Mouse (Mus musculus) spleen, adult 2 months (tissue): ENCODE results near the gene H2-Ab1.

Experiments
- CTCF ChIP-seq: fragments of 200-500 bp; IDR thresholded peaks from 2 replicates; pipeline ENCODE4 v1.5.1; 2011; ENCODE audit warnings: mild to moderate bottlenecking, inconsistent platforms; ENCODE audit not compliant: insufficient read depth, insufficient read length, insufficient replicate concordance; ENCODE audit errors: extremely low read depth
- POLR2A ChIP-seq: fragments of 200-500 bp; IDR thresholded peaks from 2 replicates; pipeline ENCODE4 v1.6.1; 2011; ENCODE audit warnings: low read depth, low read length, inconsistent platforms

DNA sequence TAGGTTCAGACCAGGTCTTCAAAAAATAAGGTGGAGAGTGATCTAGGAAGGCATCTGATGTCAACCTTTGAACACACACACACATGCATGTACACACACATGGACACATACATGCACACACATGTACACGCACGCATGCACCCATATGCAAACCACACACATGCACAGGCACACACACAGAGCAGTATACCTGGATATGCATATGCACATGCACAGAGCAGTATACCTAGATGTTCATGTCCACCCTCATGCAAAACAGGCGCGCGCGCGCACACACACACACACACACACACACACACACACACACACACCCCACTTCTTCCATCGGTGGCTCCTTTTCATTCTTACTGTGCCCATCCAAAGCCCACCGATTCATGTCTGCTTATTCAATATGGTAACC lies 49.6 kb upstream of the H2-Ab1 start:
- TF ChIP-seq POLR2A: no peak
- TF ChIP-seq CTCF: no peak
